Mouse (Mus musculus) thymus, adult 2 months (tissue): ENCODE data around the gene Bcas3. TPM values are rescaled to one million over a fixed set of nuclear protein-coding genes. Genes with fewer than 3 reads are reported as not detected.
A peak's percentile ranks its signal among the peaks of the same experiment; 100 is the strongest.

Source experiments
- DNase-seq: peaks from one replicate; pipeline ENCODE4 v3.0.0; 2021
- H3K27ac ChIP-seq: fragments of 200-500 bp; 2 replicates; pipeline ENCODE4 v1.5.1; 2012; ENCODE audit warnings: low read length, control low read depth; ENCODE audit not compliant: control insufficient read depth, insufficient read depth
- H3K27me3 ChIP-seq: fragments of 200-500 bp; 2 replicates; pipeline ENCODE4 v1.6.1; 2012; ENCODE audit warnings: mild to moderate bottlenecking, low read length, moderate library complexity, mixed read lengths; ENCODE audit not compliant: control insufficient read depth, insufficient read depth
- H3K36me3 ChIP-seq: fragments of 200-500 bp; 2 replicates; pipeline ENCODE4 v1.6.1; 2012; ENCODE audit warnings: mild to moderate bottlenecking, low read length, moderate library complexity; ENCODE audit not compliant: control insufficient read depth, insufficient read depth
- H3K4me1 ChIP-seq: fragments of 200-500 bp; replicated peaks from 2 replicates; pipeline ENCODE4 v1.6.1; 2012; ENCODE audit warnings: low read length; ENCODE audit not compliant: control insufficient read depth, insufficient read depth
- H3K4me3 ChIP-seq: fragments of 200-500 bp; 2 replicates; pipeline ENCODE4 v1.5.1; 2012; ENCODE audit warnings: mild to moderate bottlenecking, low read length, control low read depth, moderate library complexity; ENCODE audit not compliant: control insufficient read depth, insufficient read depth
- CTCF ChIP-seq: fragments of 200-500 bp; IDR thresholded peaks from 2 replicates; pipeline ENCODE4 v1.5.1; 2012; ENCODE audit warnings: mild to moderate bottlenecking, control low read depth, low read length, moderate library complexity, borderline replicate concordance; ENCODE audit not compliant: control insufficient read depth, poor library complexity, insufficient read depth; ENCODE audit errors: extremely low read depth
- POLR2A ChIP-seq: fragments of 200-500 bp; IDR thresholded peaks from 2 replicates; pipeline ENCODE4 v1.6.1; 2012; ENCODE audit warnings: mild to moderate bottlenecking, low read length, control low read depth, moderate library complexity; ENCODE audit not compliant: control insufficient read depth, poor library complexity, insufficient read depth; ENCODE audit errors: extremely low read depth
- WGBS: fragments of 180-500 bp; shearing (Covaris S2); methylation state at CpG from one replicate; pipeline ENCODE4 v1.1.7; 2018; 5-methylcytosine and 5-hydroxymethylcytosine counted together
- polyA plus RNA-seq: library from polyadenylated mRNA; depleted of rRNA; stranded (reverse); fragments of >200 nt; gene quantifications from 2 replicates; pipeline ENCODE4 v1.2.3, GENCODE M21; 2012

The Bcas3 gene
- polyA plus RNA-seq, 1 experiment = 42.5 TPM

- Histone ChIP-seq H3K27ac (no peak overlapping the region), H3K4me3 (no peak overlapping the region)
- whole genome bisulfite sequencing = 94% methylated on average over 3 of the region's 3 CpGs
These were observed 26.1 kb downstream of the Bcas3 start for GRCm38 (mm10) chr11:85379091-85379490.

GRCm38 (mm10) chr11:85380046-85380445 lies 27.1 kb downstream of the Bcas3 start:
- H3K27ac ChIP-seq = no peak overlapping the region
- WGBS = 61% methylated on average over 1 of the region's 1 CpGs
- no peak overlapping the region for H3K4me3 ChIP-seq
- H3K36me3 ChIP-seq = no peaks in the 10 kb centered on the region
- no peaks in the 10 kb centered on the region for H3K27me3 ChIP-seq
- DNase-seq = no peak
- H3K4me1 ChIP-seq = no peaks in the 10 kb centered on the region
- TF ChIP-seq CTCF (no peak), POLR2A (no peak)

More at GRCm38 (mm10) chr11:85379091-85379490, 26.1 kb downstream of the Bcas3 start:
- DNase-seq = no peak
- Histone ChIP-seq H3K27me3 (no peaks in the 10 kb centered on the region), H3K36me3 (no peaks in the 10 kb centered on the region), H3K4me1 (no peaks in the 10 kb centered on the region)
- TF ChIP-seq POLR2A = no peak
- no peak for TF ChIP-seq CTCF

GRCm38 (mm10) chr11:85382055-85382454 lies 29.1 kb downstream of the Bcas3 start:
- H3K27ac ChIP-seq = no peak overlapping the region
- WGBS = 23% methylated on average over 4 of the region's 4 CpGs
- H3K4me3 ChIP-seq = no peak overlapping the region
- no peaks in the 10 kb centered on the region for H3K36me3 ChIP-seq
- peak; percentile 46; the same call in 1 of the 2 replicates for TF ChIP-seq CTCF
- TF ChIP-seq POLR2A = no peak
- DNase-seq = peak; percentile 63
- H3K4me1 ChIP-seq = no peaks in the 10 kb centered on the region
- no peaks in the 10 kb centered on the region for H3K27me3 ChIP-seq

- no peak overlapping the region for H3K27ac ChIP-seq
- TF ChIP-seq POLR2A (no peak), CTCF (no peak)
- H3K4me1 ChIP-seq = no peaks in the 10 kb centered on the region
- 80% methylated on average over 7 of the region's 7 CpGs for WGBS
- no peak for DNase-seq
- H3K4me3 ChIP-seq = no peak overlapping the region
- no peaks in the 10 kb centered on the region for H3K36me3 ChIP-seq
- H3K27me3 ChIP-seq = no peaks in the 10 kb centered on the region
These were observed 31.2 kb downstream of the Bcas3 start for GRCm38 (mm10) chr11:85383975-85384821.

- Histone ChIP-seq H3K27ac (no peak overlapping the region), H3K36me3 (no peaks in the 10 kb centered on the region), H3K4me3 (no peak overlapping the region), H3K4me1 (no peaks in the 10 kb centered on the region), H3K27me3 (no peaks in the 10 kb centered on the region)
- no peak for DNase-seq
- 95% methylated on average over 12 of the region's 12 CpGs for WGBS
- TF ChIP-seq POLR2A (no peak), CTCF (no peak)
These were observed 39.4 kb downstream of the Bcas3 start for GRCm38 (mm10) chr11:85392179-85392863.

GRCm38 (mm10) chr11:85392864-85393220 lies 39.9 kb downstream of the Bcas3 start:
- no peaks in the 10 kb centered on the region for H3K4me1 ChIP-seq
- DNase-seq = no peak
- no peaks in the 10 kb centered on the region for H3K36me3 ChIP-seq
- H3K4me3 ChIP-seq = no peak overlapping the region
- 94% methylated on average over 9 of the region's 9 CpGs for WGBS
- TF ChIP-seq CTCF (no peak), POLR2A (no peak)
- H3K27me3 ChIP-seq = no peaks in the 10 kb centered on the region
- no peak overlapping the region for H3K27ac ChIP-seq
